Mouse (Mus musculus): ENCODE results near the gene Pdia5. TPM values are rescaled to one million over a fixed set of nuclear protein-coding genes. Genes with fewer than 3 reads are reported as not detected.
A peak's percentile ranks its signal among the peaks of the same experiment; 100 is the strongest.

Gene Pdia5
- 23.3 and 23.5 TPM in 2 replicates for polyA plus RNA-seq (2016; fragmentation: Nextera tagmentation; extraction: Ambion mirVana)

- Histone ChIP-seq H3K27ac (replicated peaks) (peak within 1 kb of the TSS; percentile 82), H3K36me3 (replicated peaks) (no peaks in the 10 kb centered on the region), H3K9me3 (no peaks in the 10 kb centered on the region), H3K4me3 (peak within 1 kb of the TSS; percentile 90), H3K4me1 (peaks cover 40% of the 10 kb centered on the region), H3K27me3 (replicated peaks; ENCODE audit: low read depth, poor library complexity, severe bottlenecking) (0 out of 2 replicates have a peak, but pooled peaks cover 4% of the 10 kb centered on the region)
- peak; percentile 91 for DNase-seq (ENCODE audit: low spot score)
- WGBS = under 1% methylated on average over 66 of the region's 66 CpGs
These were observed at the start of gene Pdia5 for GRCm38 (mm10) chr16:35490231-35491070. Gene Pdia5 (minus strand): TSS chr16:35490873.

DNA sequence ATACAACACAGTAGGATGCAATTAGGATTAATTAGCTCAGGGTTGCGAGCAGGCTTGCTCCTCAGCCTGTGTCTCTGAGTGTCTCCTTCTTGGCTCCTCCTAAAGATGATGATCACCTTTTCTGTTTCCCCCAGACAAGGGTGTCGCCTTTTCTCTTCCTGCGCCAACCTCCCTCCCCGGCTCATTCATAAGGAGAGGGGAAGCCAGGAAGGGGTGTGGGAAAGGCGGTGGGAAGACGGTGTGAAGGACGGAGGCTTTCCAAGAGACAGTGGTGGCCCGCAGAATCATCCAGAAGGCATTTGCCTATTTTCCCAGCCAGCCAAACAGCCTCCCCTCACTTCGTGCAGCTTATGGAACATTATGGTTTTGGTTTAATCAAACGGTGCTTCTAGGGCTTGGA, 48.4 kb upstream of the Pdia5 start:
- no peak overlapping the region for H3K27ac ChIP-seq (replicated peaks)
- H3K36me3 ChIP-seq (replicated peaks) = no peaks in the 10 kb centered on the region
- H3K4me3 ChIP-seq = no peak overlapping the region
- 48% methylated on average over 10 of the region's 10 CpGs for WGBS
- no peaks in the 10 kb centered on the region for H3K9me3 ChIP-seq
- peaks cover 97% of the 10 kb centered on the region for H3K27me3 ChIP-seq (replicated peaks; ENCODE audit: low read depth, poor library complexity, severe bottlenecking)
- H3K4me1 ChIP-seq = peaks cover 39% of the 10 kb centered on the region
- DNase-seq (ENCODE audit: low spot score) = no peak

DNA sequence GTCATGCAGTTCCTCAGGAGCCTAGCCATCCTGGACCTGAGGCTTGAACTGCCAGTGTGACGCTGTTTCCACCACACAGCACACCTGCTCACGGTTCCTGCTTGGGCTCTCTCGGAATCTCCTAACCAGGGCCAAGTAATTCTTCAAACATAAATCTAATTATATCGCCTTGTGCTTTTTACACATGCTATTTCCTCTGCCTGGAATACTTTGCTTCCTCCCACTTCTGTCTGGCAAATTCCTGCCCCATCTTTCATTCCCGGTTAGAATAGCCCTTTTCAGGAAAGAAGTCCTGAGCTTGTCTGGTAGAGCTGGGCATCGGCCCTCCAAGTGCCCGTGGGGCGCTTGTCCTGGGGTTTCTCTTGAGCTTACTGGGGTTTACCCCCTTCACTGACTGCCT, 47.0 kb upstream of the Pdia5 start:
- DNase-seq (ENCODE audit: low spot score) = no peak
- H3K4me1 ChIP-seq = peaks cover 35% of the 10 kb centered on the region
- peaks cover 83% of the 10 kb centered on the region for H3K27me3 ChIP-seq (replicated peaks; ENCODE audit: low read depth, poor library complexity, severe bottlenecking)
- no peak overlapping the region for H3K4me3 ChIP-seq
- no peaks in the 10 kb centered on the region for H3K9me3 ChIP-seq
- WGBS = 78% methylated on average over 8 of the region's 8 CpGs
- no peak overlapping the region for H3K27ac ChIP-seq (replicated peaks)
- no peaks in the 10 kb centered on the region for H3K36me3 ChIP-seq (replicated peaks)

- Histone ChIP-seq H3K27me3 (replicated peaks; ENCODE audit: low read depth, poor library complexity, severe bottlenecking) (peaks cover 53% of the 10 kb centered on the region), H3K27ac (replicated peaks) (no peak overlapping the region), H3K9me3 (no peaks in the 10 kb centered on the region), H3K4me1 (peaks cover 6% of the 10 kb centered on the region; the same call in 1 of the 2 replicates), H3K36me3 (replicated peaks) (no peaks in the 10 kb centered on the region), H3K4me3 (no peak overlapping the region)
- WGBS = 71% methylated on average over 3 of the region's 3 CpGs
- DNase-seq (ENCODE audit: low spot score) = no peak
These were observed 44.0 kb upstream of the Pdia5 start for GRCm38 (mm10) chr16:35534630-35535029.

DNA sequence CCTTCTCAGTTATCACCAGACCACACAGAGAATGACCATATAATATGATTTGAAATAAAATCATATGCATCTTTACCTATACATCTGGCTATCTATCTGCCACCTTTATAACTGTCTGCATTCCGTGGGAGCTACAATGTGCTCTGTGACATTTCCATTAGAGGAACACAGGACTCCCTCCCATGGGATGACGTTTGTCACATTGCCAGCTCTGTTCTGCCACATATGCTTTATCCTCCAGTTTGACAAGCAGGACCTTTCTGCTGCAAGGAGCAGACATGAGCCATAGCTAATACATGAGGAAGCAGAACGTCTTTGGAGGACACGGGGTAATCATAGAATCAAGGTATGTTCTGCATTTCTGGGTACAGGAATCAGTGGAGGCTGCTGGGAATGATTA, 33.5 kb upstream of the Pdia5 start:
- Histone ChIP-seq H3K4me1 (peaks cover 9% of the 10 kb centered on the region), H3K4me3 (no peak overlapping the region), H3K27me3 (replicated peaks; ENCODE audit: low read depth, poor library complexity, severe bottlenecking) (no peaks in the 10 kb centered on the region), H3K36me3 (replicated peaks) (no peaks in the 10 kb centered on the region), H3K9me3 (no peaks in the 10 kb centered on the region), H3K27ac (replicated peaks) (no peak overlapping the region)
- DNase-seq (ENCODE audit: low spot score) = no peak
- WGBS = 83% methylated on average over 4 of the region's 4 CpGs

GRCm38 (mm10) chr16:35519245-35519644, 28.6 kb upstream of the Pdia5 start:
- WGBS = 49% methylated on average over 7 of the region's 7 CpGs
- Histone ChIP-seq H3K4me3 (no peak overlapping the region), H3K4me1 (peaks cover 32% of the 10 kb centered on the region), H3K9me3 (no peaks in the 10 kb centered on the region), H3K27me3 (replicated peaks; ENCODE audit: low read depth, poor library complexity, severe bottlenecking) (0 out of 2 replicates have a peak, but pooled peaks cover 14% of the 10 kb centered on the region), H3K36me3 (replicated peaks) (no peaks in the 10 kb centered on the region), H3K27ac (replicated peaks) (no peak overlapping the region)
- DNase-seq (ENCODE audit: low spot score) = no peak

- Histone ChIP-seq H3K9me3 (no peaks in the 10 kb centered on the region), H3K27ac (replicated peaks) (0 out of 2 replicates have a peak overlapping the region, but pooled peaks have one; percentile 7), H3K36me3 (replicated peaks) (no peaks in the 10 kb centered on the region), H3K4me3 (no peak overlapping the region), H3K4me1 (peaks cover 32% of the 10 kb centered on the region), H3K27me3 (replicated peaks; ENCODE audit: low read depth, poor library complexity, severe bottlenecking) (0 out of 2 replicates have a peak, but pooled peaks cover 14% of the 10 kb centered on the region)
- 71% methylated on average over 23 of the region's 23 CpGs for WGBS
- DNase-seq (ENCODE audit: low spot score) = no peak
These were observed 27.6 kb upstream of the Pdia5 start for GRCm38 (mm10) chr16:35517976-35518951.

DNA sequence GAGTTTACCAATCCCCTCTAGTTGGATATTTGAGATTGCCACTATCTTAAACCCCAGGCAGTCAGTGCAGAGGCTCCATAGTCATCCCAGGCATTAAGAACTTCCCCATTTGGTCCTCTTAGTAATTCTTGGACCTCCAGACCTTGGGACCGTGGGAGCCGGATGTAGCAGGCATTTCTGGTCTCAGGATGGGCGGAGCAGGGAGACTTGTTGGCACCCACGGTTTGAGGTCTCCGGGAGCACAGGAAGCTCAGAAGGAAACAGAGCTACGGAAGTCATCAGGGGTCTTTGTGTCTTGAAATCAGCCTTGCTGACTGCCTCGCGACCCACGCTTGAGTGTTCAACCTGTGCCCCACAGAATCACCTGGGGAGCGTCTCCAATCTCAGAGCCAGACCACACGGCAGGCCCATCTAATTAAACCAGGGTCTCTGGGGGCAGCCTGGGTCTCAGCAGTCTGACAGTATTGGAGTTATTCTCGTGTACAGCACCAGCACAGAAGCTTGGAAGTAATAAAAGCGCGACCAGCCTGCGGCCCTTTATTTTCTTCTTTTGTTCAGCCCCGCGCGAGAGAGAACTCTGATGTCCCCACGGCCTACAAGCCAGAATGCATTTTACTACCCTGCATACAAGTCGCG, 25.4 kb upstream of the Pdia5 start:
- DNase-seq (ENCODE audit: low spot score) = no peak
- H3K4me1 ChIP-seq = peaks cover 32% of the 10 kb centered on the region
- 72% methylated on average over 21 of the region's 21 CpGs for WGBS

DNA sequence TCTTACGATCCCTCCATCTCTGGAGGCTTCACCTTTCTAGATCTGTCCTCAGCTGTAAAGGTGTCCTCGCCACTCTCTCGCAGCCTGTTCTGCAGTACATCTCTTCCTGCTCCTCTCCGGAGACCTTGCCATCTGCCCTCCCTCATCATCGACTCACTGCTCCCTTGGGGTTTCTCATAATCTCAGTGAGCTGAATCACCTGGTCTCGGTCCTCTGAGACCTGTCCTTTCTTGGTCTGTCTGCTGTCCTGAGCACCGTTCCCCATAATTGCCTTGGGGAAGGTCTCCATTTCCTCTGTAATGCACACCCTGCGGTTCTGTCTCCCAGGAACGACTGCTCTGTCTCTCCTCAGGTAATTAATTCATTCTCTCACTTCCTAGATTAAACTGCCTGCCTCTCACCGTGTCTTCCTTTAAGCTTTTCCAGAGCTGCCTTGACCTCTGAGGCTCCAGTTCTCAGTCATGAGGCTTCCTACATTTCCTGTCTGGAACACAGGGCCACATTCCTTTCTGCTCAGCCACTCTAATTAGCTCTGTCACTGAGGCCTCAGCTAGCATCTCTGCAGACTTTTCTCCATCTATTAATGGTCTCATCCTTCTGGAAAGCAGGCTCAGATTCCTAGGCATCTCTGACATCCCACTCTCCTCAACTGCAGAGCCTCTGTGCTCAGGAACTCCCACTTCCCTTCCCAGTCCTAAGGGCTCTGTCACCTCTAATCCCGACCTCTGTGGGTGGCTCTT, 18.8 kb upstream of the Pdia5 start:
- H3K4me1 ChIP-seq = peaks cover 12% of the 10 kb centered on the region
- 48% methylated on average over 11 of the region's 11 CpGs for WGBS
- no peaks in the 10 kb centered on the region for H3K9me3 ChIP-seq
- no peak overlapping the region; the same call in 1 of the 2 replicates for H3K27ac ChIP-seq (replicated peaks)
- H3K4me3 ChIP-seq = no peak overlapping the region
- H3K36me3 ChIP-seq (replicated peaks) = no peaks in the 10 kb centered on the region
- H3K27me3 ChIP-seq (replicated peaks; ENCODE audit: low read depth, poor library complexity, severe bottlenecking) = no peaks in the 10 kb centered on the region
- DNase-seq (ENCODE audit: low spot score) = no peak

More for the DNA sequence above, 25.4 kb upstream of the Pdia5 start:
- Histone ChIP-seq H3K27ac (replicated peaks) (no peak overlapping the region), H3K27me3 (replicated peaks; ENCODE audit: low read depth, poor library complexity, severe bottlenecking) (0 out of 2 replicates have a peak, but pooled peaks cover 14% of the 10 kb centered on the region), H3K9me3 (no peaks in the 10 kb centered on the region), H3K4me3 (no peak overlapping the region), H3K36me3 (replicated peaks) (no peaks in the 10 kb centered on the region)

DNA sequence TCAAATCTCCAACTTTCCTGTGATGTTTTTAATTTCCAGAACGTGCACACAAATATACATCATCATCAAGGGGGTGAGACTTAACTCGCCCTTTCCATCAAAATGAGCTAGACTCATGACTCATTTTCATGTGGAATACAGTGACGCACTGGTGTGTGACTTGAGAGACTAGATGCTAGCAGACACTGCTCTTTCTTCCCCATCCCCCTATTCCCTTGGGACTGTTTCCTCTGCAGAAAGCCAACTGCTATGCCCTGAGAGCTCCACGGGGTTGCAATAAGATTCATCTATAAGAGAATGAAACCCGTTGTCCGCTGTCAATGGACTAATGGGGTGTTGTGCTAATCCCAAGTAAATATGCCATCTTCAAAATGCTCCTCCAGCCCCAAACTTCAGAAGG, 17.9 kb upstream of the Pdia5 start:
- no peak for DNase-seq (ENCODE audit: low spot score)
- Histone ChIP-seq H3K36me3 (replicated peaks) (no peaks in the 10 kb centered on the region), H3K27me3 (replicated peaks; ENCODE audit: low read depth, poor library complexity, severe bottlenecking) (no peaks in the 10 kb centered on the region), H3K4me3 (no peak overlapping the region), H3K9me3 (no peaks in the 10 kb centered on the region), H3K27ac (replicated peaks) (no peak overlapping the region), H3K4me1 (peaks cover 12% of the 10 kb centered on the region)
- WGBS = 89% methylated on average over 6 of the region's 6 CpGs

DNA sequence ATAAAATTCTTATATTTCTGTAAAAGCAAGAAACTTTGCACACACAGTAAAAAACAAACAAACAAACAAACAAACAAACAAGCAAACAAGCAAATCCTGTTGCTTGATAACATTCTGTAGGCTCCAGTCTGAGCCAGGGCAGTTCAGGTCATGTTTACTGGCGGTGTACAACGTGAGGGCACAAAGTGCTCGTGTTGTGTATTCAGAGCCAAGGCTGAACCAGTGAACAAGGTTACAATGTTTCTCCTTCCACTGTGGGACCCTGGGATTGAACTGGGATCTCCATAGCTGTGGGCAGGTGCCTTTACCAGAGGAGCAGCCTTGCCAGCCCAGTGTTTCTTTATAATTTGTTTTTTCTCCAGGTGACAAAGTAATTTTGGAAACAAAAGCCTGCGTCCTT, 15.1 kb upstream of the Pdia5 start:
- Histone ChIP-seq H3K27ac (replicated peaks) (no peak overlapping the region), H3K4me3 (no peak overlapping the region), H3K4me1 (peaks cover 12% of the 10 kb centered on the region), H3K9me3 (no peaks in the 10 kb centered on the region), H3K27me3 (replicated peaks; ENCODE audit: low read depth, poor library complexity, severe bottlenecking) (no peaks in the 10 kb centered on the region), H3K36me3 (replicated peaks) (no peaks in the 10 kb centered on the region)
- 90% methylated on average over 4 of the region's 4 CpGs for WGBS
- DNase-seq (ENCODE audit: low spot score) = no peak

All from embryonic facial prominence, embryonic 10.5 days (tissue).